23 mouse cellular contexts compared by ENCODE assay signal in genomic region chr4:47219393-47219792, GRCm38 (mm10).
"Had no signal": no experiment of that assay in that cellular context is flagged by ENCODE, and none has a peak within 500 bp of the region (broad histone marks: within the 10 kb centered on the region; RNA-seq: fewer than 3 reads in every experiment).

No protein-coding gene starts in this region.

- ATAC-seq: liver, postnatal 0 days; lung, postnatal 0 days; midbrain, embryonic 13.5 days; midbrain, embryonic 15.5 days had no signal

- H3K27ac ChIP-seq: liver, embryonic 15.5 days; lung, embryonic 15.5 days; macrophage; midbrain, embryonic 13.5 days; midbrain, embryonic 15.5 days; neural tube, embryonic 12.5 days; stomach, embryonic 15.5 days; stomach, postnatal 0 days had no signal

- H3K9ac ChIP-seq: liver, embryonic 15.5 days; liver, postnatal 0 days; lung, embryonic 15.5 days; midbrain, embryonic 13.5 days; midbrain, embryonic 15.5 days; neural tube, embryonic 12.5 days; stomach, embryonic 15.5 days had no signal

- DNase-seq: liver, postnatal 0 days; lung, adult 2 months; lung, postnatal 14 days; lung, postnatal 36 days; retina, postnatal 1 day; right cerebral cortex, adult 18-20 months; right cerebral cortex, postnatal 25 days; right cerebral cortex, postnatal 4 days; spleen, adult 18-20 months; thymus, adult 2 months; thymus, postnatal 25 days; thymus, postnatal 4 days had no signal

- H3K4me3 ChIP-seq: liver, embryonic 15.5 days; lung, embryonic 15.5 days; megakaryocyte, embryonic 14.5 days; midbrain, embryonic 13.5 days; midbrain, embryonic 15.5 days; neural tube, embryonic 12.5 days; stomach, embryonic 15.5 days had no signal

- H3K9me3 ChIP-seq: liver, embryonic 15.5 days; lung, embryonic 15.5 days; megakaryocyte, embryonic 14.5 days; midbrain, embryonic 13.5 days; midbrain, embryonic 15.5 days; neural tube, embryonic 12.5 days; stomach, embryonic 15.5 days had no signal

- H3K27me3 ChIP-seq: liver, embryonic 15.5 days; lung, embryonic 15.5 days; midbrain, embryonic 13.5 days; midbrain, embryonic 15.5 days; neural tube, embryonic 12.5 days; stomach, embryonic 15.5 days had no signal

- H3K4me1 ChIP-seq: liver, embryonic 15.5 days; lung, embryonic 15.5 days; midbrain, embryonic 13.5 days; midbrain, embryonic 15.5 days; neural tube, embryonic 12.5 days; stomach, embryonic 15.5 days had no signal

- H3K36me3 ChIP-seq: liver, embryonic 15.5 days; lung, embryonic 15.5 days; midbrain, embryonic 13.5 days; midbrain, embryonic 15.5 days; neural tube, embryonic 12.5 days; stomach, embryonic 15.5 days had no signal

- H3K4me2 ChIP-seq: liver, embryonic 15.5 days; lung, embryonic 15.5 days; midbrain, embryonic 11.5 days; midbrain, embryonic 13.5 days; midbrain, embryonic 15.5 days; neural tube, embryonic 12.5 days; stomach, embryonic 15.5 days had no signal
